Mouse (Mus musculus) CH12.LX (cell line): ENCODE measurements around the gene Rabgap1l. TPM values are rescaled to one million over a fixed set of nuclear protein-coding genes. Genes with fewer than 3 reads are reported as not detected.

ENCODE experiments used
- DNase-seq: peaks from one replicate; pipeline ENCODE4 v3.0.0-alpha.2; 2013; ENCODE audit errors: extremely low read depth
- H3K27ac ChIP-seq: 2 replicates; pipeline ENCODE4 v1.5.1; 2012; ENCODE audit warnings: low read depth, mild to moderate bottlenecking, control low read depth, moderate library complexity; ENCODE audit not compliant: insufficient read depth
- H3K27me3 ChIP-seq: replicated peaks from 2 replicates; pipeline ENCODE3; 2012; ENCODE audit warnings: inconsistent platforms
- H3K36me3 ChIP-seq, 2 experiments: replicated peaks in 1 of 2; 2 replicates each; pipeline versions ENCODE3 to v1.6.1; 2012; ENCODE audit warnings: inconsistent platforms in 1 of 2, low read length in 1 of 2, mild to moderate bottlenecking in 1 of 2, mixed read lengths in 1 of 2, moderate library complexity in 1 of 2; ENCODE audit not compliant: control insufficient read depth in 1 of 2, insufficient read depth in 1 of 2
- H3K4me1 ChIP-seq, 2 experiments: 2 replicates each; pipeline ENCODE4 v1.6.1; 2012; ENCODE audit warnings: inconsistent platforms in 1 of 2, moderate library complexity in 1 of 2; ENCODE audit not compliant: insufficient read depth in 2 of 2, control insufficient read depth in 1 of 2
- H3K4me2 ChIP-seq: 2 replicates; pipeline ENCODE4 v1.6.1; 2012; ENCODE audit warnings: low read depth, mild to moderate bottlenecking, control low read depth; ENCODE audit not compliant: poor library complexity, insufficient read depth, severe bottlenecking
- H3K4me3 ChIP-seq, 3 experiments: fragments of 150-350 bp in 1 of 3; sonication (generic) in 1 of 3; replicated peaks in 1 of 3; 2 replicates each; pipeline versions ENCODE3 to v1.5.1; 2011 to 2012; ENCODE audit warnings: low read depth in 2 of 3, low read length in 2 of 3, mild to moderate bottlenecking in 2 of 3, moderate library complexity in 2 of 3, control low read depth in 1 of 3, improper control_type of control experiment in 1 of 3, inconsistent platforms in 1 of 3, mixed read lengths in 1 of 3; ENCODE audit not compliant: poor library complexity in 1 of 3
- H3K79me2 ChIP-seq: replicated peaks from 2 replicates; pipeline ENCODE4 v1.6.1; 2012; ENCODE audit warnings: mild to moderate bottlenecking, moderate library complexity; ENCODE audit not compliant: control insufficient read depth, poor library complexity, insufficient read depth, severe bottlenecking; ENCODE audit errors: extremely low read depth
- H3K9ac ChIP-seq: 2 replicates; pipeline ENCODE4 v1.6.1; 2012; ENCODE audit warnings: low read depth, mild to moderate bottlenecking, control low read depth, moderate library complexity; ENCODE audit not compliant: insufficient read depth
- H3K9me3 ChIP-seq: replicated peaks from 2 replicates; pipeline ENCODE3; 2012; ENCODE audit warnings: low read length, inconsistent platforms, mixed read lengths
- BHLHE40 ChIP-seq: IDR thresholded peaks from 2 replicates; pipeline ENCODE4 v1.6.1; 2011; ENCODE audit warnings: mild to moderate bottlenecking, low read depth, low read length, improper control_type of control experiment
- CHD2 ChIP-seq: IDR thresholded peaks from 2 replicates; pipeline ENCODE4 v1.6.1; 2011; ENCODE audit warnings: low read length, improper control_type of control experiment
- ELF1 ChIP-seq: IDR thresholded peaks from 2 replicates; pipeline ENCODE4 v1.6.1; 2014; ENCODE audit warnings: low read depth, mild to moderate bottlenecking, inconsistent platforms, low read length, improper control_type of control experiment
- ETS1 ChIP-seq: conservative IDR thresholded peaks from 2 replicates; pipeline ENCODE4 v1.6.1; 2012; ENCODE audit warnings: low read depth, mild to moderate bottlenecking, inconsistent platforms, low read length, improper control_type of control experiment, moderate library complexity
- GABPA ChIP-seq: IDR thresholded peaks from 2 replicates; pipeline ENCODE4 v1.6.1; 2012; ENCODE audit warnings: low read depth, low read length, improper control_type of control experiment, inconsistent platforms; ENCODE audit not compliant: insufficient replicate concordance
- HCFC1 ChIP-seq: IDR thresholded peaks from 2 replicates; pipeline ENCODE4 v1.6.1; 2012; ENCODE audit warnings: low read depth, mild to moderate bottlenecking, inconsistent platforms, low read length, improper control_type of control experiment
- JUND ChIP-seq: conservative IDR thresholded peaks from 2 replicates; pipeline ENCODE4 v1.6.1; 2011; ENCODE audit warnings: low read depth, low read length, improper control_type of control experiment
- KAT2A ChIP-seq: IDR thresholded peaks from 2 replicates; pipeline ENCODE4 v1.6.1; 2012; ENCODE audit warnings: low read length, improper control_type of control experiment, inconsistent platforms; ENCODE audit not compliant: insufficient replicate concordance
- MAFK ChIP-seq: IDR thresholded peaks from 2 replicates; pipeline ENCODE4 v1.6.1; 2011; ENCODE audit warnings: low read length, improper control_type of control experiment; ENCODE audit not compliant: insufficient replicate concordance
- MEF2A ChIP-seq: IDR thresholded peaks from 2 replicates; pipeline ENCODE4 v1.6.1; 2014; ENCODE audit warnings: low read depth, mild to moderate bottlenecking, inconsistent platforms, low read length, improper control_type of control experiment, borderline replicate concordance
- PAX5 ChIP-seq: IDR thresholded peaks from 2 replicates; pipeline ENCODE4 v1.6.1; 2012; ENCODE audit warnings: low read length, inconsistent platforms, mixed read lengths
- POLR2A ChIP-seq: IDR thresholded peaks from 2 replicates; pipeline ENCODE4 v1.6.1; 2011; ENCODE audit warnings: low read depth, mild to moderate bottlenecking, improper control_type of control experiment, low read length
- RAD21 ChIP-seq: IDR thresholded peaks from 2 replicates; pipeline ENCODE4 v1.6.1; 2011; ENCODE audit warnings: low read depth, mild to moderate bottlenecking, low read length, improper control_type of control experiment, moderate library complexity
- RCOR1 ChIP-seq: conservative IDR thresholded peaks from 2 replicates; pipeline ENCODE4 v1.6.1; 2012; ENCODE audit warnings: low read depth, mild to moderate bottlenecking, inconsistent platforms, low read length, improper control_type of control experiment
- SIN3A ChIP-seq: IDR thresholded peaks from 2 replicates; pipeline ENCODE4 v1.6.1; 2012; ENCODE audit warnings: low read length, improper control_type of control experiment, inconsistent platforms
- TBP ChIP-seq: conservative IDR thresholded peaks from 2 replicates; pipeline ENCODE4 v1.6.1; 2011; ENCODE audit warnings: low read depth, low read length, improper control_type of control experiment
- UBTF ChIP-seq: IDR thresholded peaks from 2 replicates; pipeline ENCODE4 v1.6.1; 2012; ENCODE audit warnings: low read depth, mild to moderate bottlenecking, inconsistent platforms, low read length, improper control_type of control experiment, moderate library complexity
- USF1 ChIP-seq: IDR thresholded peaks from 2 replicates; pipeline ENCODE4 v1.6.1; 2014; ENCODE audit warnings: low read depth, mild to moderate bottlenecking, inconsistent platforms, low read length, improper control_type of control experiment
- ZC3H11A ChIP-seq: IDR thresholded peaks from 2 replicates; pipeline ENCODE4 v1.6.1; 2012; ENCODE audit warnings: low read depth, mild to moderate bottlenecking, inconsistent platforms, low read length, improper control_type of control experiment
- ZMIZ1 ChIP-seq: IDR thresholded peaks from 2 replicates; pipeline ENCODE4 v1.6.1; 2012; ENCODE audit warnings: low read depth, mild to moderate bottlenecking, inconsistent platforms, low read length, improper control_type of control experiment
- ZNF384 ChIP-seq: IDR thresholded peaks from 2 replicates; pipeline ENCODE4 v1.6.1; 2012; ENCODE audit warnings: low read depth, low read length, improper control_type of control experiment, inconsistent platforms
- dilution Hi-C: fragments of 300-500 bp; cut with MboI; formaldehyde crosslinking; loops from 2 replicates; pipeline ENCODE4 v1.14.3; 2020; ENCODE audit warnings: low sequenced_read_pairs; ENCODE audit not compliant: extremely low pct_unique_long_range_greater_than_20kb, extremely low pct_ligation_motif_present
- in situ Hi-C: fragments of 300-500 bp; cut with MboI; formaldehyde crosslinking; loops from 3 replicates; pipeline ENCODE4 v1.14.3; 2019; ENCODE audit warnings: low sequenced_read_pairs, low pct_ligation_motif_present, low pct_unique_long_range_greater_than_20kb, mixed read lengths
- polyA plus RNA-seq: library from polyadenylated mRNA; unstranded; fragments of >175 nt; gene quantifications from 2 replicates; pipeline ENCODE4 v1.2.1, GENCODE M21; 2012; ENCODE audit warnings: low read depth; ENCODE audit not compliant: insufficient read length
- total RNA-seq, 2 experiments: library from RNA; depleted of rRNA; stranded (reverse); fragments of 300-350 nt in 1 of 2; fragments of >200 nt in 1 of 2; gene quantifications; 2 replicates each; pipeline ENCODE4 v1.2.3; 2012 to 2014

Gene Rabgap1l
- total and polyA plus RNA-seq, 3 experiments: 84.0 to 109 (median 85.6) TPM

- no peak overlapping the region for H3K4me2 ChIP-seq
- H3K9ac ChIP-seq: no peak overlapping the region
- no peak for TF ChIP-seq RAD21
- TF ChIP-seq ZMIZ1: no peak
- TF ChIP-seq PAX5: no peak
- TF ChIP-seq ZC3H11A: no peak
- no peak for TF ChIP-seq CHD2
- no peak for TF ChIP-seq ZNF384
- no peak for TF ChIP-seq TBP
- no peak for TF ChIP-seq UBTF
- TF ChIP-seq MAFK: no peak
- TF ChIP-seq POLR2A: no peak
- TF ChIP-seq GABPA: no peak
- no peak for TF ChIP-seq HCFC1
- TF ChIP-seq SIN3A: no peak
- TF ChIP-seq USF1: no peak
- TF ChIP-seq RCOR1: no peak
- in situ Hi-C loops: no loop called here
- no peaks in the 10 kb centered on the region for H3K27me3 ChIP-seq
- peaks cover 0 to 2% of the 10 kb centered on the region in 2 experiments for H3K36me3 ChIP-seq
- dilution Hi-C loops: no loop called here
- H3K9me3 ChIP-seq: no peaks in the 10 kb centered on the region
- DNase-seq: no peak
- H3K4me3 ChIP-seq: no peak overlapping the region
- H3K27ac ChIP-seq: no peak overlapping the region
- no peaks in the 10 kb centered on the region for H3K79me2 ChIP-seq
- H3K4me1 ChIP-seq: no peaks in the 10 kb centered on the region
Measured at GRCm38 (mm10) chr1:160481643-160482042, 311.4 kb downstream of the Rabgap1l start.

GRCm38 (mm10) chr1:160467443-160467842 lies 325.6 kb downstream of the Rabgap1l start:
- Histone ChIP-seq H3K4me3 (no peak overlapping the region), H3K36me3 (peaks cover 6 to 9% of the 10 kb centered on the region in 2 experiments), H3K27ac (no peak overlapping the region), H3K27me3 (no peaks in the 10 kb centered on the region), H3K4me1 (no peaks in the 10 kb centered on the region), H3K9ac (no peak overlapping the region), H3K9me3 (no peaks in the 10 kb centered on the region), H3K79me2 (no peaks in the 10 kb centered on the region), H3K4me2 (no peak overlapping the region)
- DNase-seq: no peak
- TF ChIP-seq RCOR1 (no peak), ETS1 (no peak), ELF1 (no peak), BHLHE40 (no peak), TBP (no peak), GABPA (no peak), MEF2A (no peak), RAD21 (no peak), UBTF (no peak), JUND (no peak), KAT2A (no peak), POLR2A (no peak)
- in situ Hi-C loops (no loop called here), dilution Hi-C loops (no loop called here)
